Mouse (Mus musculus): ENCODE data around the gene Gss. TPM values are rescaled to one million over a fixed set of nuclear protein-coding genes. Genes with fewer than 3 reads are reported as not detected.

Gss gene
- polyA plus RNA-seq, 1 experiment from 2014 or later = 14.8 TPM

- Histone ChIP-seq H3K36me3 (ENCODE audit: control insufficient read depth, insufficient read depth, low read length) (0 out of 2 replicates have a peak, but pooled peaks cover 3% of the 10 kb centered on the region), H3K4me3 (replicated peaks; ENCODE audit: low read depth, low read length) (no peak overlapping the region), H3K27me3 (ENCODE audit: control insufficient read depth, insufficient read depth, low read length) (no peaks in the 10 kb centered on the region), H3K27ac (replicated peaks; ENCODE audit: low read depth, low read length) (no peak overlapping the region), H3K9me3 (ENCODE audit: control insufficient read depth, low read length) (no peaks in the 10 kb centered on the region), H3K4me1 (ENCODE audit: control insufficient read depth, insufficient read depth, low read length) (no peaks in the 10 kb centered on the region), H3K9ac (replicated peaks; ENCODE audit: low read length) (no peak overlapping the region), H3K4me2 (ENCODE audit: low read length) (no peak overlapping the region)
- ATAC-seq (ENCODE audit: low FRiP score, low TSS enrichment) (no peak), DNase-seq (no peak)
- 94% methylated on average over 4 of the region's 4 CpGs for WGBS
Measured at GRCm38 (mm10) chr2:155574700-155575099, 17.9 kb downstream of the Gss start.

DNA sequence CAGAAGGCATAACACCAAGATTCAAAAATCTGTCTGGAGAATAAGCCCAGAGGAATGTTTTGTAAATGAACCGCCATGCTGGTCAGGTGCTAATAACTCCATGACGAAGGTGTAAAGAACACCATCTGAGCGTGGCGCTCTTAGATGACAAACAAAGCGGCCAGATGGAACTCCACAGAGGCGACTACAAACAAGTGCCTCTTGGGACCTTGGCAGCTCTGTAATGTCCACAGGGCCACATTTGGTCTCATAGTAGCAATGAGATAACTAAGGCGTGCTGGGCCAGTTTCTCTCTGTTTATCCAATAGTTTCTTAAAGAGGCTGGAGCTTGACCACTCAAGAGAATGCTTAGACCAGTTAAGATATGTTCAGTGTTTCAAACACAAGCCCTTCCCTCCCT lies 18.6 kb downstream of the Gss start:
- no peak for DNase-seq
- Histone ChIP-seq H3K4me1 (ENCODE audit: control insufficient read depth, insufficient read depth, low read length) (no peaks in the 10 kb centered on the region), H3K9ac (replicated peaks; ENCODE audit: low read length) (no peak overlapping the region), H3K9me3 (ENCODE audit: control insufficient read depth, low read length) (no peaks in the 10 kb centered on the region), H3K4me2 (ENCODE audit: low read length) (no peak overlapping the region), H3K27me3 (ENCODE audit: control insufficient read depth, insufficient read depth, low read length) (no peaks in the 10 kb centered on the region), H3K27ac (replicated peaks; ENCODE audit: low read depth, low read length) (no peak overlapping the region), H3K4me3 (replicated peaks; ENCODE audit: low read depth, low read length) (no peak overlapping the region), H3K36me3 (ENCODE audit: control insufficient read depth, insufficient read depth, low read length) (0 out of 2 replicates have a peak, but pooled peaks cover 3% of the 10 kb centered on the region)
- 93% methylated on average over 7 of the region's 7 CpGs for WGBS
- no peak for ATAC-seq (ENCODE audit: low FRiP score, low TSS enrichment)

DNA sequence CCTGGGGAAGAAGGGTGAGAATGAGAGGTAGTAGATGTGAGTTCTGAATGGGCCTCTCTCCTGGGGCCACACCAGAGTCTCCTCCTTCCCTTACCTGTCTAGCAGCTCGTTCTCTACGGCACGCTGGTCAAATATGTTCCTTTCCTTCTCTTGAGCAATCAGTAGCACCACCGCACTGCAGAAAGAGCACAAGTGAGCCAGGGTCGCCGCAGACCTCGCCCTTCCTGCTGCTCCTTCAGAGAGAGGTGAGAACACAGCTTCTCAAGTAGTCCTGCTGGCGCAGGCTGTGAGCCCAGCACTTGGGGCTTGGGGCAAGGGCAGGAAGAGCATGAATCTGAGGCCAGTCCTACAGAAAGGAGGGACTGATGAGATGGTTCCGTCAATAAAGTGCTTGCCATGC lies 19.6 kb downstream of the Gss start:
- no peaks in the 10 kb centered on the region for H3K4me1 ChIP-seq (ENCODE audit: control insufficient read depth, insufficient read depth, low read length)
- ATAC-seq (ENCODE audit: low FRiP score, low TSS enrichment) (no peak), DNase-seq (no peak)
- no peak overlapping the region for H3K27ac ChIP-seq (replicated peaks; ENCODE audit: low read depth, low read length)
- no peak overlapping the region for H3K9ac ChIP-seq (replicated peaks; ENCODE audit: low read length)
- 93% methylated on average over 9 of the region's 9 CpGs for WGBS
- H3K4me2 ChIP-seq (ENCODE audit: low read length) = no peak overlapping the region
- no peaks in the 10 kb centered on the region for H3K9me3 ChIP-seq (ENCODE audit: control insufficient read depth, low read length)
- no peak overlapping the region for H3K4me3 ChIP-seq (replicated peaks; ENCODE audit: low read depth, low read length)
- no peaks in the 10 kb centered on the region for H3K27me3 ChIP-seq (ENCODE audit: control insufficient read depth, insufficient read depth, low read length)
- H3K36me3 ChIP-seq (ENCODE audit: control insufficient read depth, insufficient read depth, low read length) = 0 out of 2 replicates have a peak, but pooled peaks cover 3% of the 10 kb centered on the region

DNA sequence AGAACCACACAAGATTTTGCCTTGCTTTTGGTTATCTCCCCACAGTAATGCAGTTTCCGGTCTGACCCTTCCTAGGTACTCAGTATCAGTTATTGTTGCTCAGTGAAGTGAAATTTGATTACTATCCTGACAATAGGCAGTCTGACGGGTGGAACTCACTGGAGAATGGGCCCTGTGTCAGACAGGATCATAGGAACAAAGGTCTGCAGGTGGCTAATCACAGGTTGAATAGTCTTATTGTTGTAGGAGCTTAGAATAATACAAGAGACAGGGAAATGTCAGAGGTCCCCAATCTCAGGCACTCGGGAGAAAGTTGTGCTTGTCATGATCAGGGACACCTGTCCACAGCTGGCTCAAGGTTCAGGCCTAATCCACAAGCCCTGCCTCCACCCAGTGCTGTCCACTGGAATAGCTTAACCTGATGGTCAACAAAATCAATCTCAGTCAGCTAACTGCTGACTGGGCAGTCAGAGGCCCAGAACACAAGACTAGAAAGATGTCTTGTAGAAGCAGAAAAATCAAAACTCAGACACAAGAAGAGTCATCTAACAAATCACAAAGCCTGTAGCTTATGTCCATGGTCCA lies 23.3 kb downstream of the Gss start:
- DNase-seq (no peak), ATAC-seq (ENCODE audit: low FRiP score, low TSS enrichment) (no peak)
- Histone ChIP-seq H3K4me2 (ENCODE audit: low read length) (no peak overlapping the region), H3K4me3 (replicated peaks; ENCODE audit: low read depth, low read length) (no peak overlapping the region), H3K9me3 (ENCODE audit: control insufficient read depth, low read length) (no peaks in the 10 kb centered on the region), H3K4me1 (ENCODE audit: control insufficient read depth, insufficient read depth, low read length) (no peaks in the 10 kb centered on the region), H3K9ac (replicated peaks; ENCODE audit: low read length) (no peak overlapping the region), H3K36me3 (ENCODE audit: control insufficient read depth, insufficient read depth, low read length) (0 out of 2 replicates have a peak, but pooled peaks cover under 1% of the 10 kb centered on the region), H3K27me3 (ENCODE audit: control insufficient read depth, insufficient read depth, low read length) (no peaks in the 10 kb centered on the region), H3K27ac (replicated peaks; ENCODE audit: low read depth, low read length) (no peak overlapping the region)
- 5% methylated on average over 3 of the region's 3 CpGs for WGBS

GRCm38 (mm10) chr2:155567751-155568150 lies 24.9 kb downstream of the Gss start:
- ATAC-seq (ENCODE audit: low FRiP score, low TSS enrichment) = no peak
- Histone ChIP-seq H3K27ac (replicated peaks; ENCODE audit: low read depth, low read length) (no peak overlapping the region), H3K36me3 (ENCODE audit: control insufficient read depth, insufficient read depth, low read length) (0 out of 2 replicates have a peak, but pooled peaks cover 3% of the 10 kb centered on the region), H3K9ac (replicated peaks; ENCODE audit: low read length) (no peak overlapping the region), H3K9me3 (ENCODE audit: control insufficient read depth, low read length) (no peaks in the 10 kb centered on the region), H3K4me1 (ENCODE audit: control insufficient read depth, insufficient read depth, low read length) (no peaks in the 10 kb centered on the region), H3K4me3 (replicated peaks; ENCODE audit: low read depth, low read length) (no peak overlapping the region), H3K4me2 (ENCODE audit: low read length) (no peak overlapping the region), H3K27me3 (ENCODE audit: control insufficient read depth, insufficient read depth, low read length) (no peaks in the 10 kb centered on the region)
- WGBS = 86% methylated on average over 5 of the region's 5 CpGs
- no peak for DNase-seq

- Histone ChIP-seq H3K9me3 (ENCODE audit: control insufficient read depth, low read length) (no peaks in the 10 kb centered on the region), H3K4me2 (ENCODE audit: low read length) (no peak overlapping the region), H3K9ac (replicated peaks; ENCODE audit: low read length) (no peak overlapping the region), H3K4me3 (replicated peaks; ENCODE audit: low read depth, low read length) (no peak overlapping the region), H3K27ac (replicated peaks; ENCODE audit: low read depth, low read length) (no peak overlapping the region), H3K36me3 (ENCODE audit: control insufficient read depth, insufficient read depth, low read length) (0 out of 2 replicates have a peak, but pooled peaks cover 17% of the 10 kb centered on the region), H3K4me1 (ENCODE audit: control insufficient read depth, insufficient read depth, low read length) (no peaks in the 10 kb centered on the region), H3K27me3 (ENCODE audit: control insufficient read depth, insufficient read depth, low read length) (no peaks in the 10 kb centered on the region)
- WGBS = 85% methylated on average over 4 of the region's 4 CpGs
- DNase-seq (no peak), ATAC-seq (ENCODE audit: low FRiP score, low TSS enrichment) (no peak)
Measured at GRCm38 (mm10) chr2:155562934-155563333, 29.7 kb downstream of the Gss start.

DNA sequence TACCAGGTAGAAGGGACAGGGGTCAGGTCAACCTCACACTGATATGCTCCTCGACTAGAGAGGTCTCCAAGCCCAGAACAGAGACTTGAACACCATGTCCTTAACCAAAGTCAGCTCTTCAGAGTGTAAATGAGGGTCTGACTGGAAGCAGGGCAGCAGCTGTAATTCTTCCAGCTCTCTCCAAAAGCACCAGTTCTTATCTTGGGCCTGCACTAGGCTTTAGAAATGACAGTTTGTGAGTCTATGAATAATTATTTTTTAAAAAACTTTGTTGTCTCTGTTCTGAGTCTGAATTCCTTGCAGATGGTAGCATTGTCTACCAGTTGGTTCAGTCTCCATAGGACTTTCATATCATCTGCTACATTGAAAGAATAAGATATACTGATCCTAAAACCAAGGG lies 30.4 kb downstream of the Gss start:
- Histone ChIP-seq H3K9me3 (ENCODE audit: control insufficient read depth, low read length) (no peaks in the 10 kb centered on the region), H3K9ac (replicated peaks; ENCODE audit: low read length) (no peak overlapping the region), H3K4me2 (ENCODE audit: low read length) (no peak overlapping the region), H3K4me3 (replicated peaks; ENCODE audit: low read depth, low read length) (no peak overlapping the region), H3K36me3 (ENCODE audit: control insufficient read depth, insufficient read depth, low read length) (0 out of 2 replicates have a peak, but pooled peaks cover 17% of the 10 kb centered on the region), H3K4me1 (ENCODE audit: control insufficient read depth, insufficient read depth, low read length) (no peaks in the 10 kb centered on the region), H3K27ac (replicated peaks; ENCODE audit: low read depth, low read length) (no peak overlapping the region), H3K27me3 (ENCODE audit: control insufficient read depth, insufficient read depth, low read length) (no peaks in the 10 kb centered on the region)
- ATAC-seq (ENCODE audit: low FRiP score, low TSS enrichment) (no peak), DNase-seq (no peak)
- 45% methylated on average over 1 of the region's 1 CpGs for WGBS

GRCm38 (mm10) chr2:155554426-155554985 lies 38.1 kb downstream of the Gss start:
- Histone ChIP-seq H3K4me2 (ENCODE audit: low read length) (no peak overlapping the region), H3K4me3 (replicated peaks; ENCODE audit: low read depth, low read length) (no peak overlapping the region), H3K27me3 (ENCODE audit: control insufficient read depth, insufficient read depth, low read length) (no peaks in the 10 kb centered on the region), H3K27ac (replicated peaks; ENCODE audit: low read depth, low read length) (no peak overlapping the region), H3K4me1 (ENCODE audit: control insufficient read depth, insufficient read depth, low read length) (no peaks in the 10 kb centered on the region), H3K9ac (replicated peaks; ENCODE audit: low read length) (no peak overlapping the region), H3K36me3 (ENCODE audit: control insufficient read depth, insufficient read depth, low read length) (no peaks in the 10 kb centered on the region), H3K9me3 (ENCODE audit: control insufficient read depth, low read length) (no peaks in the 10 kb centered on the region)
- DNase-seq (no peak), ATAC-seq (ENCODE audit: low FRiP score, low TSS enrichment) (no peak)
- WGBS = 88% methylated on average over 2 of the region's 2 CpGs

DNA sequence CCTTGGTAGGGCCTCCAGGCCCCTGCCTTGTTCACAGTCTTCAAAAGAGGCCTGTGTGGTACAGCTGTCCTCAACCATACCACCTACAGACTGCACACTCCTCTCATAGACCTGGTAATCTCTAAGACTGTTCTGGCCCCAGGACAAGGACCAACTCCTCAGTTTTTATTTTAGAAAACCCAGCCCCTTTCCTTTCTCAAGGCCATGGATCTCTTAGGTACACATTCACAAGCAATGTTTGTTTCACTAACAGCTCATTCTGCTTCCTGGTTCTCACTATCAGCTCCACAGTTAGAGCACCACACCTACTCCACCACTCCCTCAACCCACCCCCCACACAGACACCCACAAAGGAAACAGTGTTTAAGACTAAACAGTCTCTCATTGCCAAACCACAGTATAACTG lies 39.7 kb downstream of the Gss start:
- no peak for ATAC-seq (ENCODE audit: low FRiP score, low TSS enrichment)
- Histone ChIP-seq H3K9ac (replicated peaks; ENCODE audit: low read length) (no peak overlapping the region), H3K4me3 (replicated peaks; ENCODE audit: low read depth, low read length) (no peak overlapping the region), H3K4me2 (ENCODE audit: low read length) (no peak overlapping the region), H3K36me3 (ENCODE audit: control insufficient read depth, insufficient read depth, low read length) (no peaks in the 10 kb centered on the region), H3K27ac (replicated peaks; ENCODE audit: low read depth, low read length) (no peak overlapping the region), H3K9me3 (ENCODE audit: control insufficient read depth, low read length) (no peaks in the 10 kb centered on the region), H3K4me1 (ENCODE audit: control insufficient read depth, insufficient read depth, low read length) (no peaks in the 10 kb centered on the region), H3K27me3 (ENCODE audit: control insufficient read depth, insufficient read depth, low read length) (no peaks in the 10 kb centered on the region)
- no peak for DNase-seq

Measured in midbrain, embryonic 14.5 days (tissue).